Mouse (Mus musculus) layer of hippocampus, adult 9-11 months (tissue): ENCODE measurements around the gene Gm8267.
A peak's percentile ranks its signal among the peaks of the same experiment; 100 is the strongest.
"Not testable (repeated sequence)": the region's sequence is repeated elsewhere in the genome, so short reads cannot be mapped to it uniquely, and the experiment has no call there.

Experiments
- DNase-seq: peaks from one replicate; pipeline ENCODE4 v3.0.0; 2022

Gene Gm8267

DNA sequence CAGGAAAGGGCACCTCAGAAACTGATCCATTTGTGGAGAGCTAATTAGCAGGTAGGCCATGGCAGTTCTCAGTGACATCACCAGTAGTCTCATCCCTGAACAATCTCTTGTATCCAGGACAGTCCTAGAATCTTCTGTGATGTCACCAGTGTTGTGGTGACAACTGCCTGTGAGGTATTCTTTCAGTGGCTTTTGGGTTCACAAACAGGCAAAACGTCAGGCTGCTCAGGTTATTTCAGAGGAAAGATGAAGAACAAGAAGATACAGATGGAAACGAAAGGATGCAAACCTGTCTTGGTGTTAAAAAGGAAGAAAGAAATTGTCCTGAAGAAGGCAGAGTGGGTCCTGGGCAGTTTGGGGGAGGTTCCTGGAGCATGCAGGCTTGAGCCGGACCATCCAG, at the start of gene Gm8267:
Gm8267 (minus strand) TSS at position 101 of the 400 bp plus-strand sequence.
- no peak for DNase-seq

DNA sequence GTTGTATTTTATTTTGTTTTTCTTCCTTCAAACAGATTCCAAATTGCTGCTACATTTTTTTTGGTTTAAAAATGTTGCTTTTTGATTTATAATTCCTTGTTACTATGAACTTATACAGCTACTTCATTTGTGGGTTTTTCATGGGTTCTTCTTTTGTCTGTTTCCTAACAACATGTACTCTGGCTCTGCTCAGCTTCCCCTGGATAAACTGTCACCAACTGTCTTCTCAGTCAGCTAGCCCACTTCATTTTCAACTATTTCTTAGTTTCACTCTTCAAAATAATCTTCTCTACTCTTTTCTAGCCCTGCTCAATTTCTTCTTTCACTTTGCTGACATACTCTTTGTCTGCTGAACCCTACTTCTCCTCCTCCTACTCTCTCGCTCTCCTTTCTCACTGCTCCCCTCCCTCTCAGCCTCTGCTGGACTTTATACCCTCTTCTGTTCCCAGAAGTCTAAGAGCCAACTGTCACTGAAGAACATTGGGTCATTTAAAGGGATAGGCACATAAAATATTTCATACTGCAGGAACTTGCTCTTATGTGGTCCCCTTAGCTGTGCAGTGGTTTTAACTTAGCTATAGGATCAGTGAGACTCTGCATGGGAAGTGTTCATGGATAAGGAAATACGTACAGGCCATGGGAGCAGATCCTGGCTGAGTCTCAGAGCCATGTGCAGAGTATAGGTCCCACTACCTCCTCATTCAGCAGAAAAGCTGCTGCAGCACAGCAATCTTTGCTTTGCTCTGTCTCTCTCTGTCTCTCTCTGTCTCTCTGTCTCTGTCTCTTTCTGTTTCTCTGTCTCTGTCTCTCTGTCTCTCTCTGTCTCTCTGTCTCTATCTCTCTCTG, 39.6 kb upstream of the Gm8267 start:
- DNase-seq, result not testable (repeated sequence)

DNA sequence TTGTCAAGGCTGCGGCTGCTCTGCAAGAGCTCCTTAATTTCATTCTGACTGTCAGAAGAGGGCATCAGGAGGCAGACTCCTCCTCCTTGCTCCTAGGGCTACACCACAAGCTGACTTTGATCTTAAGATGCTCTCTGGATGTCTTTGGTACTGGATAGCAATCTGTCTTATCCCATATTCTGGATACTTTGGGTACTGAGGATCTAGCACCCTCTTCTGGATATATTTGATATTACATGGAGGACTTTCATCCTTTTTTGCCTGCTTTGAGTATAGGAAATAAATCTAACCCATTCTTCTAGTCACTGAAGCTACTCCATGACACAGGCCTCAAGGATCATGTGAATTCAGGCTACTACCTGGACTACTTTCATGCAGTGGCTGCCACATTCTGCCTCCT, 7.4 kb downstream of the Gm8267 start:
- DNase-seq, result not testable (repeated sequence)

DNA sequence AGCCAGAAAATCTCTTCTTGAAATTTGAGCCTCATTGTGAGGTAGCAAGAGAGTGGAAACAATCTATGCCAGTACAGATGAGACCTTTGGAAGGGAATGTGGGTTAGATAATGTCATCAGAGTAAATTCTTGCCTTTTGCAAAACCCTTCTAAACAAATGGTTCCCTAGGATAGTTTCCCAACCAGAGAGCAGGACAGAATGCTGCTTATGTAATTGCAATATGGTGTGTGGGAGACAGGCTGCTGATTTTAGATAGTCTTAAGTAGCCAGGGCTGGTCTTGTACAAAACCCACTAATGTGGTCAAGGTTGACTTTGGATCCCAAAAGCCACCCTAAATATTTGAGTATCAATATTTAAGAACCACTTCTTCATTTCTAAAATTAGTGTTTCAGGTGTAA, 19.4 kb downstream of the Gm8267 start:
- DNase-seq, result peak; percentile 55

DNA sequence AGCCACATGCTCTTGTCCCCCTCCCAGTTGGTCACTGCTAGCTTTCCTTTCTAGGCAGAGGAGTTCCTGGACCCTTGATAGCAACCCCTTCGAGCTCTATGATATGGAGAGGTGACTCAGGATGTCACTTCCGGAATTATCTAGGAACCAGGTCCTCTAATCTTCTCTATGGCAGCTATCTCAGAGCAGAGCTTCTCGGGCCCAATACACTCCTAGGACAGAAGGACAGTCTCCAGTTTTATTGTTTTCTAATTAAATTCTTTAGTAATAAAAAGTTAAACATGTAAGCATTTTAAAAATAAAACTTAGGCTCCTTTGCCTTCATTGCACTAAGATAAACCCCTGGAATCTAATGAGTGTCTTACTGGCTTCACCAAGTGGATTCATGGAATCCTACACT, 43.8 kb downstream of the Gm8267 start, which contains the start of gene Gm8257:
Gm8257 (minus strand) TSS at position 101 of the 400 bp plus-strand sequence.
- not testable (repeated sequence) for DNase-seq
